Mouse (Mus musculus): ENCODE data around the gene Ube2c.

Gene Ube2c

GRCm38 (mm10) chr2:164762593-164762992, 7.1 kb upstream of the Ube2c start:
- DNase-seq = no peak

- no peak for DNase-seq
Measured at GRCm38 (mm10) chr2:164765841-164766240, 3.9 kb upstream of the Ube2c start.

DNA sequence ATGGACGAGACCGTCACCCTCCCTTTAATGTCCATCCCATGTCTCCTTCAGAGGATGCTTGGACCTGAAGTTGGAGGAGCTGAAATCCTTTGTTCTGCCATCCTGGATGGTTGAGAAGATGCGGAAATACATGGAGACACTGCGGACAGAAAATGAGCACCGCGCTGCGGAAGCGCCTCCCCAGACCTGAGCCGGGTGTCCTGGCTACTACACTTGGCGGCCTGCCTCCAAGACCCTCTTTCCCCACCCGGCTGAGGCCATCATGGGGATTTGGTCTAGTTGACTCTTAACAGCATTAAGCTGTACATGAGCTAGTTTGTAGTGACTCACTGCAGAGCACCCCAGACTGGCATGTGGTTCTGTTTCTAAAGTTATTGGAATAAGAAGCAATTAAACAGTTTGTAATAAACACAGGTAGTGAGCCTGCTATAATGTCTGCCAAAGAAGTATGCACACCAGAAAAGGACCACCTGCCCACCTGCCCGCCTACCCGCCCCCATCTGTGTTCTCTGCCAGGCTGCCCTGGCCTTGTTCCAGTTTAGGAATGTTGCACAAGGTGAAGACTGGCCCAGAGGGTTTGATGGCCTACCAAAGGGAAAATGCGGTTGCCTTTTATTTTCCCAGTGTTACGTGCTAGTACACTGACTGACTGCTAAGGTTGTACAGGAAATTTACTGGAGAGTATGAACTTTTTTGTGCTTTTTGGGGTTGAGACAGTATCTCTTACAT, 1.7 kb upstream of the Ube2c start:
- no peak for DNase-seq

DNA sequence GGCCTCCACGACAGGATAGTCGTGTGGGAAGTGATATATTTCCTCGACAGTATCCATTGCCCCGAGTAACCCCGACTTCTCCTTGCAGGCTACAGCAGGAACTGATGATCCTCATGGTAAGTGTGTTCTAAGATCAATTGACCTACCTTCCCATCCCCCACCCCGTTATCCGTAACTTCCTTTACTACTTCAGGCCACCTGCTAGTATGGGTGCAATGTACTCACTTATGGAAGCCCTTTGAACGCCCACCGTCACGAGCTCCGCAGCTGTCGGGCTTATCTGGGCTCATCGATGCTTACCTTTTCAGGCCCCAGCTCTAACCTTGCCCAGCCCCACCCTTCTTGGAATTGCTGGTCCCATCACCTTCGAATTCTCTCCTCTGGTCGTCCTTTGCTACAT, 581 bp downstream of the Ube2c start:
- DNase-seq = no peak

GRCm38 (mm10) chr2:164771123-164771522, 1.4 kb downstream of the Ube2c start:
- DNase-seq = no peak

- DNase-seq = no peak
Measured at GRCm38 (mm10) chr2:164773229-164773988, 3.7 kb downstream of the Ube2c start.

GRCm38 (mm10) chr2:164773989-164774364, 4.3 kb downstream of the Ube2c start:
- no peak for DNase-seq

- no peak for DNase-seq
Measured at GRCm38 (mm10) chr2:164776130-164776529, 6.4 kb downstream of the Ube2c start.

GRCm38 (mm10) chr2:164776801-164777200, 7.1 kb downstream of the Ube2c start:
- no peak for DNase-seq

DNA sequence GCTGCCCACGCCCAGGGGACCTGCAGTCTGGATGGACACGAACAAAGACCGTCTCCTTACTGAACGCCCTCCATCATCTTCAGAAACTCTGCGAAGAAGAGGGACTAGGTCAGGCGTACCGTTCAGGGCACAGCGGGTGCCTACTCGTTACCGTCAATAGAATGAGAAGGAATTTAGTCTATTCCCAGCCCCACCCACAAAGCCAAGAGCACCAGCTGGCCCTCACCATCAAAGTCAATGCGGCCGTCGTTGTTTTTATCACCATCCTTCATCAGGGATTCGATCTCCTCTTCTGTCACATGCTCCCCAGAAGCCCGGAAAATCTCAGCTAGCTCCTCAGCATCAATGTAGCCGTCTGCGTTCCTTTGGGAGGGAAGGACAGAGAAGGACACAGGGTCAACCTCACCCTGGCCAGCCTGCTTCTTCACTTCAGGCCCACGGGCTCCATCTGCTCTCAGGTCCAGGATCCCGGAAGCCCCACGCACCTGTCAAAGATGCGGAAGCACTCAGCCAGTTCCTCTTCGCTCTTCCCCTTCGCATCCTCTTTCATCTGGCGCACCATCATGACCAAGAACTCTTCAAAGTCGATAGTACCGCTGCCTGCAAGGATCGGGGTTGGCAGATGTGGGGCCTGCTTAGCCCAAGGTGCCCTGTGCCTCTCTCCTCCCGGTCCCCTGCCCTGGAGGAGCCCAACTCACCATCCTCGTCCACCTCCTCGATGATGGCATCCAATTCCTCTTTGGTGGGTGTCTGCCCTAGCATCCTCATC, 7.7 kb downstream of the Ube2c start:
- no peak for DNase-seq

DNA sequence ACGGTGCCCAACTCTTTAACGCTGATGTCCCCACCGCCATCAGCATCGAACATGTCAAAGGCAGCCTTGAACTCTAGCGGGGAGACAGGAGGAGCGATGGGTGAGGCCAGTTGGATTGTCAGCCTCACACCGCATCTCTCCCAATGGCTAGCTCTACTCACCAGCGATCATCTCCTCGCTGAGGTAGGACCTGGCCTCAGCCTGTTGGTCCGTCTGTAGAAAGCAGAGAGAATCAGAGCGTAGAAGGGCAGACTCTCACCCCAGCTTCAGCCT, 8.3 kb downstream of the Ube2c start:
- DNase-seq = no peak

DNA sequence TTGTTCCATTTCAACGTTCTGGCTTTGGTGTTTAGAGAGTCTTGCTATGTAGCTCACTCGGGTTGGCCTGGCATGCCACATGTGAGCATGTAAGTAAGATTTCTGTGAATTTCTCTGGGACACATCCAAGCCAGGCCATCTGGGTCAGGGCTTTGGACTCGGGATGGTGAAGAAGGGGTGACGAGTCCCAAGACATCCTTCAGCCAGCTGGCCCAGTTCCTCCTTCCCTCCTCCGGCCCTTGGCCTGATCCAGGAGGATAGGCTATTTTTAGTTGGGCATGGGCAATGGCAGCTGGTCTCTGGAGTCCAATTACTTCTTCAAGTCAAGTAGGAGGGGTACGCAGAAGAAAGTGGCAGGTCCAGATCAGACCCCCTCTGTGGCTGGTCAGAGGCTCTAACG, 9.1 kb downstream of the Ube2c start:
- no peak for DNase-seq

DNA sequence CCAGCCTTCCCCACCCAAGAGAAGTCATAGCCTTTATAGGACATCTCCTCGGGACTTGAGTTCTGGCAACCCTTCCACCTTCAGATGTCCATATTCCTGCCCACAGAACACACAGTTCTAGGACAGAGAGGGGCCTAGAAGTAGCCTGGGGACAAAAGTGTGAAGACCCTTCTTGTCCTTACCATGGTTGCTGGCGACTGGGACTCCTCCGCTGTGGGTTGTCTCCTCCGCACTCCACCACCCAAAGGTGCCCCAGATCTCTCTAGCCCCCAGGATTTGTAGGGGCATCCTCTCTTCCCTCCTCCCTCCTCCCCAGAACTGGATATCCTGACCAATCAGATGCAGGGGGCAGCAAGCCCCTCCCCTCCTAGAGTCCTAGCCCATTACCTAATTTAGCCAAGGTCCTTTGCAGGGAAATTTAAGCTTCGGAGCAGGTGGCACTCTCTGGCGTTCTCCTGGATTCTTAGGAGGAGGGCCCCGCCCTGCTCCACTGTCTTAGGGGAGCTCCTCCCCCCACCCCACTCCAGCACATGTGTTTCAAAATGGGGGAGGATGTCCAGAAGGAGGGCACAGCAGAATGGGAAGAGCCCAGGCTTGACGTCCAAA, 9.9 kb downstream of the Ube2c start, which contains the start of gene Tnnc2:
TSS of gene Tnnc2 (minus strand) at position 487 of the 606 bp plus-strand sequence.
- DNase-seq = no peak

- no peak for DNase-seq
Measured at GRCm38 (mm10) chr2:164781876-164782275, 12.2 kb downstream of the Ube2c start.

DNA sequence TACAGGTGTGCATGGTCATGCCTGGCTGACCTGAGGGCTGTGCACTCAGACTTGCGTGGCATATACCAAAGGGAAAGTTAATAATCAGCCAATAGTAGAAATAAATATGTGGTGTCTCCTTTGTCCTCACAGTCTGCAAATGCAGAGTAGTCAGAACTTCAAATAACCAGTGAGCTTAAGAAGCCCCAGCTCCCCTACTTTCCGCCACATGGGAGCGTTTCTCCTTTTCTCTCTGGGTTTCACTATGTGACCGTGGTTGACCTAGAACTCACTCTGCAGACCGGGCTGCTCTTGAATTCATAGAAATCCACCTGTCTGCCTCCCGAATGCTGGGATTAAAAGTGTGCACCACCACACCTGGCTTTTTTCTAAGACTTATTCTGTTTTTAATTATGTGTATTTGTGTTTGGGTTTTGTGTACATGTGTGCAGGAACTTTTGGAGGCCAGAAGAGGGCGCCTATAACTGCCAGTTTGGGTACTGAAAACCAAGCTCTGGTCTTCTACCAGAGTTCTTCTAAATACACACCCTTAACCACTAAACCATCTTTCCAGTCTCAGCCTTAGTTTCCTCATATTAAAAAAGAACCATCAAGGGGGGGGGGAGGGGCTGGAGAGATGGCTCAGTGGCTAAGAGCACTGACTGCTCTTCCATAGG, 14.4 kb downstream of the Ube2c start:
- no peak for DNase-seq

DNA sequence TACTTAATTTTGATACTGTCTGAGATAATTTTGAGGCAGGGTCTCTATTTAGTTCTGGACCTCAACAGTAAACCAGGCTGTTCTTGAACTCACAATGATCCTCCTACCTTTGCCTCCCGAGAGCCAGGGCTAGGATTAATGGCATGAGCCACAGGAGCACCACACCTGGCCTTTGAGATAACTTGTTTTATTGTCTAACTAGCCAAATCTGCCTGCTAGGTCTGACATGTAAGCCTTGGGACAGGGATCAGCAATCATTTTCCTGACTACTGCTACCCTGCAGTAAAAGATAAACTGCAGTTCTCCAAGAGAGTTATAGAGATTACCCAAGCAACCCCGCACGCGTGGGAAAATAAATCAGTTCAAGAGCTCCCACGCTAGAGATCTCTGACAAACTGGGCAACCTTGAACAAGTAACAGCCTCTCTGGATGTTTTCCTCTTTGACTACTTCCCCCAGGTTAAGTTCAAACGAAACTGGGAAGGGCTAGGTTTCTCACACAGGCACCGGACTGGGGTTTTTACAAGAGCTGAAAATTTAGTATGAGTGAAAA, 15.2 kb downstream of the Ube2c start:
- no peak for DNase-seq

GRCm38 (mm10) chr2:164785481-164786387, 16.0 kb downstream of the Ube2c start, which contains the start of gene Snx21:
Snx21 (plus strand) TSS chr2:164785823.
- DNase-seq = peak; percentile 88

- peak; percentile 47 for DNase-seq
Measured at GRCm38 (mm10) chr2:164786388-164786885, 16.7 kb downstream of the Ube2c start.

DNA sequence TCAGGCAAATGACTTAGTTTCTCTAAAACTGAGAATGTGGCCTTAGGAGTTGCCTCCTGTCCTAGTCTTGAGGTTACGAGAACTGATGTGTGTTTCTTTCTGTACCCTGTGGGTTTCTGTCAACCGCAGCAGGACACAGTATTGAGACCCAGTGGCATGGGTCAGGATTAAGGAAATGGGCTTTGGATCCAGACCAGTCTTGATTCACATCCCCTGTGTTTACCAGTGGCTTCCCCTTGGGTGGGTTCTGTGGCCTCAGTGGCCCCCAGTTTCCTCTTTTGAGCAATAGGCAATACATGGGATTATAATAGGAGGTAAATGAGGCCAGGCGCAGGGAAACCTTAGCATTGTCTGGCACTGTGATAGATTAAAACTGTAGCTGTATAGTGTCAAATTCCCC, 17.3 kb downstream of the Ube2c start:
- no peak for DNase-seq

- no peak for DNase-seq
Measured at GRCm38 (mm10) chr2:164787779-164788178, 18.1 kb downstream of the Ube2c start.

- DNase-seq = no peak
Measured at GRCm38 (mm10) chr2:164788411-164788810, 18.7 kb downstream of the Ube2c start.
